Mouse (Mus musculus): ENCODE data around the gene Fgfr2.

Fgfr2 gene

GRCm38 (mm10) chr7:132747096-132747495 lies 376.1 kb downstream of the Fgfr2 start:
- no peak for TF ChIP-seq GATA4 (IDR thresholded peaks at IDR 0.05; ENCODE audit: insufficient replicate concordance, low read length)

- no peak for TF ChIP-seq GATA4 (IDR thresholded peaks at IDR 0.05; ENCODE audit: insufficient replicate concordance, low read length)
Observed at GRCm38 (mm10) chr7:132742912-132743311, 380.2 kb downstream of the Fgfr2 start.

GRCm38 (mm10) chr7:132739829-132740228 lies 383.3 kb downstream of the Fgfr2 start:
- TF ChIP-seq GATA4 (IDR thresholded peaks at IDR 0.05; ENCODE audit: insufficient replicate concordance, low read length), result peak; percentile 78

GRCm38 (mm10) chr7:132738844-132739243 lies 384.3 kb downstream of the Fgfr2 start:
- no peak for TF ChIP-seq GATA4 (IDR thresholded peaks at IDR 0.05; ENCODE audit: insufficient replicate concordance, low read length)

GRCm38 (mm10) chr7:132736099-132736862 lies 386.9 kb downstream of the Fgfr2 start:
- TF ChIP-seq GATA4 (IDR thresholded peaks at IDR 0.05; ENCODE audit: insufficient replicate concordance, low read length), result no peak

GRCm38 (mm10) chr7:132735145-132735544 lies 388.0 kb downstream of the Fgfr2 start:
- TF ChIP-seq GATA4 (IDR thresholded peaks at IDR 0.05; ENCODE audit: insufficient replicate concordance, low read length), result no peak

- TF ChIP-seq GATA4 (IDR thresholded peaks at IDR 0.05; ENCODE audit: insufficient replicate concordance, low read length), result no peak
Observed at GRCm38 (mm10) chr7:132734222-132734621, 388.9 kb downstream of the Fgfr2 start.

- TF ChIP-seq GATA4 (IDR thresholded peaks at IDR 0.05; ENCODE audit: insufficient replicate concordance, low read length), result no peak
Observed at GRCm38 (mm10) chr7:132733521-132733920, 389.6 kb downstream of the Fgfr2 start.

- no peak for TF ChIP-seq GATA4 (IDR thresholded peaks at IDR 0.05; ENCODE audit: insufficient replicate concordance, low read length)
Observed at GRCm38 (mm10) chr7:132732136-132732789, 390.9 kb downstream of the Fgfr2 start.

- TF ChIP-seq GATA4 (IDR thresholded peaks at IDR 0.05; ENCODE audit: insufficient replicate concordance, low read length), result no peak
Observed at GRCm38 (mm10) chr7:132731558-132731957, 391.6 kb downstream of the Fgfr2 start.

GRCm38 (mm10) chr7:132730510-132730909 lies 392.6 kb downstream of the Fgfr2 start:
- no peak for TF ChIP-seq GATA4 (IDR thresholded peaks at IDR 0.05; ENCODE audit: insufficient replicate concordance, low read length)

- no peak for TF ChIP-seq GATA4 (IDR thresholded peaks at IDR 0.05; ENCODE audit: insufficient replicate concordance, low read length)
Observed at GRCm38 (mm10) chr7:132729093-132729831, 393.9 kb downstream of the Fgfr2 start.

- TF ChIP-seq GATA4 (IDR thresholded peaks at IDR 0.05; ENCODE audit: insufficient replicate concordance, low read length), result no peak
Observed at GRCm38 (mm10) chr7:132726106-132726861, 396.9 kb downstream of the Fgfr2 start.

GRCm38 (mm10) chr7:132724501-132725062 lies 398.6 kb downstream of the Fgfr2 start:
- TF ChIP-seq GATA4 (IDR thresholded peaks at IDR 0.05; ENCODE audit: insufficient replicate concordance, low read length), result no peak

GRCm38 (mm10) chr7:132723906-132724305 lies 399.2 kb downstream of the Fgfr2 start:
- no peak for TF ChIP-seq GATA4 (IDR thresholded peaks at IDR 0.05; ENCODE audit: insufficient replicate concordance, low read length)
